Mouse (Mus musculus) erythroblast, embryonic 14.5 days (primary cell): ENCODE results near the gene Ephx1. TPM values are rescaled to one million over a fixed set of nuclear protein-coding genes. Genes with fewer than 3 reads are reported as not detected.

Experiments used
- H3K27me3 ChIP-seq: 2 replicates; pipeline ENCODE4 v1.6.1; 2012; ENCODE audit warnings: inconsistent platforms; ENCODE audit not compliant: control insufficient read depth
- H3K36me3 ChIP-seq: 2 replicates; pipeline ENCODE4 v1.6.1; 2012; ENCODE audit warnings: mild to moderate bottlenecking, inconsistent platforms; ENCODE audit not compliant: control insufficient read depth
- H3K4me1 ChIP-seq: 2 replicates; pipeline ENCODE4 v1.6.1; 2012; ENCODE audit warnings: inconsistent platforms; ENCODE audit not compliant: control insufficient read depth
- H3K4me3 ChIP-seq: replicated peaks from 2 replicates; pipeline ENCODE3; 2012; ENCODE audit warnings: moderate library complexity, mild to moderate bottlenecking, inconsistent platforms
- H3K9me3 ChIP-seq: 2 replicates; pipeline ENCODE4 v1.6.1; 2012; ENCODE audit warnings: low read length, inconsistent platforms, mixed read lengths; ENCODE audit not compliant: control insufficient read depth
- GATA1 ChIP-seq: IDR thresholded peaks from 2 replicates; pipeline ENCODE4 v1.6.1; 2012; ENCODE audit warnings: low read length, inconsistent platforms, mixed read lengths
- TAL1 ChIP-seq: IDR thresholded peaks from 3 replicates; pipeline ENCODE4 v1.6.1; 2012; ENCODE audit warnings: low read length, inconsistent platforms, mixed read lengths
- polyA plus RNA-seq: library from polyadenylated mRNA; stranded (reverse); fragments of >175 nt; gene quantifications from 2 replicates; pipeline ENCODE4 v1.2.3, GENCODE M21; 2012

The Ephx1 gene
- polyA plus RNA-seq, 1 experiment: not detected

DNA sequence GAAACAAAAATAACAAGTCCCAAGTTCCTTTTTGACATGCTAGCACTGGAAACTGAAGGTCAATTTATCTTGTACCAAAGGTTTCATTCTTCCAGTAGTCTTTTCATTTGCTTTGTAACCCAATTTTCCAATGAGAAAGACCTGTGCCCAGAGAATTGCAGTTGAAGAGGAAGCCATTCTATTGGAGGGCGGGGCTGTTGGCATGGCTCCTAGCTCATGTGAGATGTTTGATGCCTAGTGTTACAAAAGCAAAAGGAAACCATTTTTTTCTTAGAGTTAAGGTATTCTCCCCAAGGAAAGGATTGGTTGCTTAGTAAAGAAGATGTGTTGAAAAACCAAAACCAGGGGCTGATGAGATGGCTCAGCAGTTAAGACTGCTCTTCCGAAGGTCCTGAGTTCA lies 12.4 kb downstream of the Ephx1 start:
- H3K4me3 ChIP-seq: no peak overlapping the region
- H3K9me3 ChIP-seq: no peaks in the 10 kb centered on the region
- no peak for TF ChIP-seq TAL1
- TF ChIP-seq GATA1: no peak
- H3K27me3 ChIP-seq: peaks cover 6% of the 10 kb centered on the region
- H3K4me1 ChIP-seq: peaks cover 1% of the 10 kb centered on the region; the same call in 1 of the 2 replicates
- H3K36me3 ChIP-seq: no peaks in the 10 kb centered on the region

DNA sequence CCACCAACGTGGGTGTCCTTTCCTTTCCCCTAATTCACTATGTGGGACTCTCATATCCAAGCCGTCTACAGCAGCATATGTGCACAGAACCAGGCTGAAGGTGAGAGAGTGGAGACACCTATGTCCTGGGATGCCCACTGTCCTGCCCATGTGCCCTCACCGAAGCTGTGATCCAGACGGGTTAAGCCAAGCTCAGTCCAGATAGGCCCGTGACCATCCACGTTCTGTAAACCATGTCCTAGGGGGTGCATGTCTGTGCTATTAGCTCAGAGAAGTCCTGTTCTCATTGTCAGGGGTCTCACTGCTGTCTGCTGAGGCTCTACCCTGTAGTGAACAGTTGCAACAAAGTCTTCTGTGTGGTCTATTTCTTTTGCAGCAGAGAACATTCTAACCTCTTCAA lies 12.9 kb downstream of the Ephx1 start:
- Histone ChIP-seq H3K36me3 (no peaks in the 10 kb centered on the region), H3K4me1 (peaks cover 1% of the 10 kb centered on the region; the same call in 1 of the 2 replicates), H3K9me3 (no peaks in the 10 kb centered on the region), H3K27me3 (peaks cover 6% of the 10 kb centered on the region), H3K4me3 (no peak overlapping the region)
- TF ChIP-seq GATA1 (no peak), TAL1 (no peak)

DNA sequence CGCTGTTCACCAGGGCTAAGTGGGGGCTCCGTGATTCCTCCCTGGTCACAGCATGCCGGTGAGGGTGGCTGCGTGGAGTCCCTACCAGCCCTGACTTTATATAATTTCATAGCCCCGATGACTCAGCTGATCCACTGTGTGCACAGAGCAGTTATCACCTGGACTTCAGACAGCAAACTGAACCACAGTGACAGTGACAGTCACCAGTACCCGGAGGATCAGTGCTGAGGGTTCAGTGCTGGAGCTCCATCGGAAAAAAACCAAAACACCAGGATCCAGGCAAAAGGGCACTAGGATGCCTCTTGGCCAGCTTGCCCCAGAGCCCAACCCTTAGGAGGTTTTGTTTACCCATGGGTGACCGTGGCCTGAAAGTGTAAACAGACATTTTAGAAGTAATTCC lies 15.4 kb downstream of the Ephx1 start:
- Histone ChIP-seq H3K36me3 (no peaks in the 10 kb centered on the region), H3K4me1 (peaks cover 1% of the 10 kb centered on the region; the same call in 1 of the 2 replicates), H3K27me3 (peaks cover 2% of the 10 kb centered on the region; the same call in 1 of the 2 replicates), H3K9me3 (no peaks in the 10 kb centered on the region), H3K4me3 (no peak overlapping the region)
- TF ChIP-seq TAL1: no peak
- no peak for TF ChIP-seq GATA1

DNA sequence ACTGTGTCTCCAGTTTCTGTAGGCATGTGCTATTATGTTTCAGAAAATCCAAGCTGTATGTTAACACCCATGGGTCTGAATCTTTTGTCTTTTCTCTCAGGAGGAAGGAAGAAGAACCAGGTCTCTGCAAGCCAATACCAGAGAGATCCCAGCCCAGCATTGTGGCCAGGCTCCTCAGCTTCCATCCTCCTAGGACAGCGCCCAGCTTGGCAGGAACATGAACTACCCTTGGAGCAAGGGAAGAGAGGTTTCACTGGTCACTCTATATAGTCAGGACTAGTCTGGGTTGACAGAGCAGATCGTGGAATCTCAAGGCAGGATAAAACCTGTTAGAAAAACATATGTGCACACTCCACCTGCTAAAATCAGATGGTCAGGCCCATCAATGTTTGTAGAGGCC lies 16.9 kb downstream of the Ephx1 start:
- no peak for TF ChIP-seq GATA1
- TF ChIP-seq TAL1: no peak
- no peak overlapping the region for H3K4me3 ChIP-seq
- H3K27me3 ChIP-seq: peaks cover 2% of the 10 kb centered on the region; the same call in 1 of the 2 replicates

DNA sequence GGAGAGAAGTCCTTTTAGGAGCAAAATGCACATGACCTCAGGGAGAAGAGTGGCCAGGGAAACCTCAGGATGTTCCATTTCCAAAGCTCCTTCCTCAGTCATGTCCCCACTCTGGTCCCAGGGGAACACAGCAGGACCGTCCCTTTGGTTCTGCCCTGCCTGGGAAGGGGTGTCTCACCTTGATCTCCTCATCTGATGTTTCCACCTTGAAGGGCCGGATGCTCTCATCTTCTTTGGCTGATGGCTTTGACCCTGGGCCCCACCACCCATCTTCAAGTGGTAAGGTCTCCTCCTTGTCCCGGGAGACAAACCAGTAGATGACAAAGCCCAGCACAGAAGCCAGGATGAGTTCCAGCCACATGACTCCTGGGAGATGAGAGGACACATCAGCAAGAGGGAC lies 19.1 kb downstream of the Ephx1 start:
- H3K27me3 ChIP-seq: peaks cover 5% of the 10 kb centered on the region
- H3K4me1 ChIP-seq: no peaks in the 10 kb centered on the region
- H3K9me3 ChIP-seq: no peaks in the 10 kb centered on the region
- no peak for TF ChIP-seq TAL1
- no peak for TF ChIP-seq GATA1
- no peaks in the 10 kb centered on the region for H3K36me3 ChIP-seq
- H3K4me3 ChIP-seq: no peak overlapping the region

More for the DNA sequence above, 16.9 kb downstream of the Ephx1 start:
- Histone ChIP-seq H3K36me3 (no peaks in the 10 kb centered on the region), H3K4me1 (no peaks in the 10 kb centered on the region), H3K9me3 (no peaks in the 10 kb centered on the region)

DNA sequence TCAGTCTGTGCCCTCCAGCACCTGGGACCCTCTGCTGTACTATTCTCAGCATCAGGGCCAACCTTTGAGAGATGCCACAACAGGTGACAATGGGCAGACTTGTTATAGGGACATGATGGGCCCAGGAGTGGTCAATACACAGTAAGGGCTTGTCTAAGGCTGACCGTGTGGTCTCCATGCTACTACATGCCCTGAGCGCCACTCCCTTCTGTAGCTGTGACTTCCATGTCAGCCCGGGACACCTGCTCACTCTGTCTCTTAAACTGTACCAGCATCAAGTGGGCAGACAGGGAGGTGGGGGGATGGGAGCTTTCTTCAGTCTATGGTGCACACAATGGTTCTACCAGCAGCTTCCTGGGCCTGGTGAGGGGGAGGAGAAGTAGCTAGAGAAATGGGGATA lies 19.5 kb downstream of the Ephx1 start:
- Histone ChIP-seq H3K4me3 (no peak overlapping the region), H3K36me3 (no peaks in the 10 kb centered on the region), H3K4me1 (no peaks in the 10 kb centered on the region), H3K27me3 (peaks cover 5% of the 10 kb centered on the region), H3K9me3 (no peaks in the 10 kb centered on the region)
- TF ChIP-seq GATA1 (no peak), TAL1 (no peak)

DNA sequence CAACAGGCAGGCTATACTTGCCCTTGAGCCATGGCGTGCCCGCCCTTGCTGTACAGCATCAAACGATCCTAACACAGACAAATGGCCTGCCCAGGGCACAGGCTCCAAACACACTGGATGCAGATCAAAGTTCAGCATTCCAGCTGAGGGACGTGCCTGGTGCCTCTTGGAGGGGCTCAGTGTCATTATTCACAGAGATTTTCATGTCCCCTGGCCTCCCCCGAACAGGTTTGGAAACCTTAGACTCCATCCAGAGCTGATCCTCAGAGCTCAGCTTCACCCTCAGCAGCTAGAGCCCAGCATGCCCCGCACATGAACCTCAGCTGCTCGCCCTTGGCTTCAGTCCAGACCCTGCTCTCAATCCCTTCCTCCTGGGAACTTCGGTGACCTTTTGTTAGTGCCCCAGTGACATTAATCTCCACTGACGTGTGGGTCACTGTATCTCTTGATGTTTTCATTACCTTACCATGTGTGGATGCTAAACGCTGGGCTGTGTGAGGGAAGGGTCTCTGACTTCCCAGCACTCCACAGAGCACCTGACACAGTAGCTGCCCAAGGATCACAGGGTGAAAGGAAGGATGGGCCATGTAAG lies 20.1 kb downstream of the Ephx1 start:
- Histone ChIP-seq H3K9me3 (no peaks in the 10 kb centered on the region), H3K4me3 (no peak overlapping the region), H3K36me3 (no peaks in the 10 kb centered on the region), H3K27me3 (peaks cover 9% of the 10 kb centered on the region), H3K4me1 (no peaks in the 10 kb centered on the region)
- TF ChIP-seq GATA1 (no peak), TAL1 (no peak)

DNA sequence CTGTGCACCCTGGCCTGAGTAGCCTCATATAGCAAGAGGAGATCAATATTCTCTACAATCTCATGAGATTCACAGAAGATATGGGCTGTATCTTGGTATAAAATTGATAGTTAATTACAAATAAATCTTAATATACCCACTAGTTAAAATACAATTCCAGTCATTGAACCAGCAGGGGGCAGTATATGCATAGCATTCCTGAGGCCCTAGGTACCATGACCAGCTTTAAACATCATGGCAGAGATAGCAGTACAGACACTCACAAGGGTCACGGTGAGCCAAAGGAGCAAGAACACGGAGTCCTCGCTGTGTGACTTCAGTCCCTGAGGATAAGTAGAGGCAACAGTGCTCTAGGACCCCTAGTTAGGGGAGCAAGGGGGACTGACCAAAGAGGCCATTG lies 28.6 kb downstream of the Ephx1 start:
- Histone ChIP-seq H3K4me3 (no peak overlapping the region), H3K27me3 (peaks cover 4% of the 10 kb centered on the region; the same call in 1 of the 2 replicates), H3K9me3 (no peaks in the 10 kb centered on the region), H3K36me3 (no peaks in the 10 kb centered on the region), H3K4me1 (peaks cover 12% of the 10 kb centered on the region)
- TF ChIP-seq TAL1 (no peak), GATA1 (no peak)

DNA sequence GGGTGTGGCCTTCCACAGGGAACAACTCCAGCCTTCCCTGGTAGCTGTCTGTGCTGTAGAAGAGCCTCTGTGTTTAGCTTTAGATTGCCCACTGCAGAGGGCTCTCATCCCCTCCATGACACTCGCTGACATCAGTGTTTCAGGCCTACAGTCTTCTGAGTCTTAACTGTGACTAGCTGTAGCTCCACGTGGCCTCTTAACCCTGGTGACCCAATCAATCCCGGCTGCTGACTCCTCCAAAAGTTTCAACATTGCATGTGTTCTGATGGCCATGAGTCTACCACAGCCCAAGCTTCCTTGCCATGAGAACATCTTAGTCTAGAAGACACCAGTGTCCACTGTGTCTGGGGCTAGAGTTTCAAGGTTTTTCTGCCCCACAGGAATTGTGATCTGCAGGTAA lies 30.0 kb downstream of the Ephx1 start:
- H3K4me1 ChIP-seq: peaks cover 12% of the 10 kb centered on the region
- H3K36me3 ChIP-seq: no peaks in the 10 kb centered on the region
- no peak overlapping the region for H3K4me3 ChIP-seq
- peaks cover 8% of the 10 kb centered on the region for H3K27me3 ChIP-seq
- peaks cover 5% of the 10 kb centered on the region for H3K9me3 ChIP-seq
- no peak for TF ChIP-seq GATA1
- no peak for TF ChIP-seq TAL1

DNA sequence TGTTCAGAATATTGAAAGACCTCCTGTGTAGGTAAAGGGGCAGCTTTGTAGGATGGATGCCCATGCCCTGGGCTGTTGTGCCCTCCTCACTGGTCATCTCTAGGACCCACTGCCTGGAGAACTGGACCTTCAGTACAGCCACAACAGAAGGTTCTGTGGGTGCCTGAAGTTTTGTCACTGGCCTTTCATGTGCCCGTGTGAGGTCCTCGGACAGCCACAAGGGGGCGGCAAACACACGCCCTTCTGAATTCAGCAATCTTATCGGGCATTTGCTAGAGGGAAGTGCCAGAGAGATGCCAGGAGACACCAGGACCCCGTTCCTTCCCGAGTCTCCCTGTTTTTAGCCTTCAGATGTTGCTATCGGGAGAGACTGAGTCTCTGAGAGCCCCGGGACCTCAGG lies 32.9 kb downstream of the Ephx1 start:
- peaks cover 12% of the 10 kb centered on the region for H3K4me1 ChIP-seq
- peaks cover 25% of the 10 kb centered on the region for H3K27me3 ChIP-seq
- H3K9me3 ChIP-seq: peaks cover 5% of the 10 kb centered on the region
- TF ChIP-seq TAL1: no peak
- 0 out of 2 replicates have a peak, but pooled peaks have one; percentile 4 for TF ChIP-seq GATA1
- H3K4me3 ChIP-seq: no peak overlapping the region
- H3K36me3 ChIP-seq: no peaks in the 10 kb centered on the region
